Mouse (Mus musculus): ENCODE measurements around the gene Aox3. TPM values are rescaled to one million over a fixed set of nuclear protein-coding genes. Genes with fewer than 3 reads are reported as not detected.

Aox3 gene
- polyA plus RNA-seq, 1 experiment from 2014 or later, result 1.0 TPM

- Histone ChIP-seq H3K4me1 (replicated peaks) (no peaks in the 10 kb centered on the region), H3K4me3 (replicated peaks) (no peak overlapping the region), H3K27ac (replicated peaks) (no peak overlapping the region), H3K9me3 (replicated peaks) (no peaks in the 10 kb centered on the region), H3K36me3 (replicated peaks) (no peaks in the 10 kb centered on the region), H3K9ac (no peak overlapping the region), H3K4me2 (no peak overlapping the region), H3K27me3 (no peaks in the 10 kb centered on the region)
- ATAC-seq (ENCODE audit: insufficient read depth), result no peak
- 55% methylated on average over 2 of the region's 2 CpGs for WGBS (ENCODE audit: insufficient replicate concordance)
Measured at GRCm38 (mm10) chr1:58107066-58107465, 5.9 kb upstream of the Aox3 start.

GRCm38 (mm10) chr1:58110241-58110640 is 2.7 kb upstream of the Aox3 start:
- 75% methylated on average over 5 of the region's 5 CpGs for whole genome bisulfite sequencing (ENCODE audit: insufficient replicate concordance)
- ATAC-seq (ENCODE audit: insufficient read depth), result no peak
- Histone ChIP-seq H3K9ac (no peak overlapping the region), H3K36me3 (replicated peaks) (no peaks in the 10 kb centered on the region), H3K4me3 (replicated peaks) (no peak overlapping the region), H3K4me1 (replicated peaks) (no peaks in the 10 kb centered on the region), H3K27me3 (no peaks in the 10 kb centered on the region), H3K9me3 (replicated peaks) (no peaks in the 10 kb centered on the region), H3K27ac (replicated peaks) (no peak overlapping the region), H3K4me2 (no peak overlapping the region)

GRCm38 (mm10) chr1:58111315-58111714 is 1.6 kb upstream of the Aox3 start:
- H3K9ac ChIP-seq, result no peak overlapping the region
- H3K36me3 ChIP-seq (replicated peaks), result no peaks in the 10 kb centered on the region
- no peak overlapping the region for H3K4me3 ChIP-seq (replicated peaks)
- no peaks in the 10 kb centered on the region for H3K9me3 ChIP-seq (replicated peaks)
- no peak overlapping the region for H3K4me2 ChIP-seq
- no peak overlapping the region for H3K27ac ChIP-seq (replicated peaks)
- ATAC-seq (ENCODE audit: insufficient read depth), result no peak
- H3K4me1 ChIP-seq (replicated peaks), result no peaks in the 10 kb centered on the region
- WGBS (ENCODE audit: insufficient replicate concordance), result 54% methylated on average over 4 of the region's 4 CpGs
- H3K27me3 ChIP-seq, result no peaks in the 10 kb centered on the region

- no peak overlapping the region for H3K9ac ChIP-seq
- H3K4me1 ChIP-seq (replicated peaks), result no peaks in the 10 kb centered on the region
- H3K4me3 ChIP-seq (replicated peaks), result no peak overlapping the region
- no peaks in the 10 kb centered on the region for H3K9me3 ChIP-seq (replicated peaks)
- no peaks in the 10 kb centered on the region for H3K27me3 ChIP-seq
- H3K27ac ChIP-seq (replicated peaks), result no peak overlapping the region
- no peak for ATAC-seq (ENCODE audit: insufficient read depth)
- H3K36me3 ChIP-seq (replicated peaks), result no peaks in the 10 kb centered on the region
- H3K4me2 ChIP-seq, result no peak overlapping the region
Measured at GRCm38 (mm10) chr1:58113441-58113840, 511 bp downstream of the Aox3 start.

GRCm38 (mm10) chr1:58114021-58114560 is 1.2 kb downstream of the Aox3 start:
- Histone ChIP-seq H3K4me1 (replicated peaks) (no peaks in the 10 kb centered on the region), H3K27me3 (no peaks in the 10 kb centered on the region), H3K9me3 (replicated peaks) (no peaks in the 10 kb centered on the region), H3K9ac (no peak overlapping the region), H3K36me3 (replicated peaks) (no peaks in the 10 kb centered on the region), H3K27ac (replicated peaks) (no peak overlapping the region), H3K4me3 (replicated peaks) (no peak overlapping the region), H3K4me2 (no peak overlapping the region)
- ATAC-seq (ENCODE audit: insufficient read depth), result no peak
- WGBS (ENCODE audit: insufficient replicate concordance), result 50% methylated on average over 6 of the region's 6 CpGs

GRCm38 (mm10) chr1:58114666-58115375 is 1.9 kb downstream of the Aox3 start:
- Histone ChIP-seq H3K9me3 (replicated peaks) (no peaks in the 10 kb centered on the region), H3K4me2 (no peak overlapping the region), H3K4me3 (replicated peaks) (no peak overlapping the region), H3K9ac (no peak overlapping the region), H3K27me3 (no peaks in the 10 kb centered on the region), H3K4me1 (replicated peaks) (no peaks in the 10 kb centered on the region), H3K27ac (replicated peaks) (no peak overlapping the region), H3K36me3 (replicated peaks) (no peaks in the 10 kb centered on the region)
- 47% methylated on average over 12 of the region's 12 CpGs for WGBS (ENCODE audit: insufficient replicate concordance)
- no peak for ATAC-seq (ENCODE audit: insufficient read depth)

GRCm38 (mm10) chr1:58118231-58118630 is 5.3 kb downstream of the Aox3 start:
- ATAC-seq (ENCODE audit: insufficient read depth), result no peak
- H3K9me3 ChIP-seq (replicated peaks), result no peaks in the 10 kb centered on the region
- WGBS (ENCODE audit: insufficient replicate concordance), result 54% methylated on average over 3 of the region's 3 CpGs

GRCm38 (mm10) chr1:58124901-58125300 is 12.0 kb downstream of the Aox3 start:
- 69% methylated on average over 8 of the region's 8 CpGs for WGBS (ENCODE audit: insufficient replicate concordance)
- no peaks in the 10 kb centered on the region for H3K9me3 ChIP-seq (replicated peaks)
- H3K9ac ChIP-seq, result no peak overlapping the region
- H3K4me3 ChIP-seq (replicated peaks), result no peak overlapping the region
- no peaks in the 10 kb centered on the region for H3K4me1 ChIP-seq (replicated peaks)
- no peaks in the 10 kb centered on the region for H3K36me3 ChIP-seq (replicated peaks)
- no peak for ATAC-seq (ENCODE audit: insufficient read depth)
- no peak overlapping the region for H3K27ac ChIP-seq (replicated peaks)
- no peak overlapping the region for H3K4me2 ChIP-seq
- H3K27me3 ChIP-seq, result no peaks in the 10 kb centered on the region

More at GRCm38 (mm10) chr1:58118231-58118630, 5.3 kb downstream of the Aox3 start:
- H3K4me2 ChIP-seq, result no peak overlapping the region
- no peak overlapping the region for H3K27ac ChIP-seq (replicated peaks)
- no peaks in the 10 kb centered on the region for H3K36me3 ChIP-seq (replicated peaks)
- no peak overlapping the region for H3K4me3 ChIP-seq (replicated peaks)
- no peak overlapping the region for H3K9ac ChIP-seq
- H3K4me1 ChIP-seq (replicated peaks), result no peaks in the 10 kb centered on the region
- no peaks in the 10 kb centered on the region for H3K27me3 ChIP-seq

GRCm38 (mm10) chr1:58137891-58138290 is 25.0 kb downstream of the Aox3 start:
- H3K36me3 ChIP-seq (replicated peaks), result no peaks in the 10 kb centered on the region
- no peak overlapping the region for H3K4me3 ChIP-seq (replicated peaks)
- H3K27ac ChIP-seq (replicated peaks), result no peak overlapping the region
- 0 out of 2 replicates have a peak, but pooled peaks cover 3% of the 10 kb centered on the region for H3K4me1 ChIP-seq (replicated peaks)
- no peak overlapping the region for H3K4me2 ChIP-seq
- H3K9ac ChIP-seq, result no peak overlapping the region
- no peaks in the 10 kb centered on the region for H3K27me3 ChIP-seq
- H3K9me3 ChIP-seq (replicated peaks), result no peaks in the 10 kb centered on the region
- no peak for ATAC-seq (ENCODE audit: insufficient read depth)

- Histone ChIP-seq H3K36me3 (replicated peaks) (no peaks in the 10 kb centered on the region), H3K9ac (no peak overlapping the region), H3K4me2 (no peak overlapping the region), H3K9me3 (replicated peaks) (no peaks in the 10 kb centered on the region), H3K27me3 (no peaks in the 10 kb centered on the region), H3K4me1 (replicated peaks) (0 out of 2 replicates have a peak, but pooled peaks cover 3% of the 10 kb centered on the region), H3K4me3 (replicated peaks) (no peak overlapping the region), H3K27ac (replicated peaks) (no peak overlapping the region)
- ATAC-seq (ENCODE audit: insufficient read depth), result no peak
- WGBS (ENCODE audit: insufficient replicate concordance), result 74% methylated on average over 9 of the region's 9 CpGs
Measured at GRCm38 (mm10) chr1:58138986-58139385, 26.1 kb downstream of the Aox3 start.

GRCm38 (mm10) chr1:58140607-58141006 is 27.7 kb downstream of the Aox3 start:
- Histone ChIP-seq H3K27ac (replicated peaks) (no peak overlapping the region), H3K36me3 (replicated peaks) (no peaks in the 10 kb centered on the region), H3K4me2 (no peak overlapping the region), H3K4me1 (replicated peaks) (0 out of 2 replicates have a peak, but pooled peaks cover 7% of the 10 kb centered on the region), H3K9me3 (replicated peaks) (no peaks in the 10 kb centered on the region), H3K27me3 (no peaks in the 10 kb centered on the region), H3K4me3 (replicated peaks) (no peak overlapping the region), H3K9ac (no peak overlapping the region)
- 60% methylated on average over 5 of the region's 5 CpGs for WGBS (ENCODE audit: insufficient replicate concordance)
- no peak for ATAC-seq (ENCODE audit: insufficient read depth)
